Mouse (Mus musculus): ENCODE measurements at regions not wholly inside any gene's neighbourhood (a gene's known extent, or its start where the extent isn't known, plus 50 kb on each side); places are given as distances from the start of the nearest gene placed in this dataset.
A peak's percentile ranks its signal among the peaks of the same experiment; 100 is the strongest.

DNA sequence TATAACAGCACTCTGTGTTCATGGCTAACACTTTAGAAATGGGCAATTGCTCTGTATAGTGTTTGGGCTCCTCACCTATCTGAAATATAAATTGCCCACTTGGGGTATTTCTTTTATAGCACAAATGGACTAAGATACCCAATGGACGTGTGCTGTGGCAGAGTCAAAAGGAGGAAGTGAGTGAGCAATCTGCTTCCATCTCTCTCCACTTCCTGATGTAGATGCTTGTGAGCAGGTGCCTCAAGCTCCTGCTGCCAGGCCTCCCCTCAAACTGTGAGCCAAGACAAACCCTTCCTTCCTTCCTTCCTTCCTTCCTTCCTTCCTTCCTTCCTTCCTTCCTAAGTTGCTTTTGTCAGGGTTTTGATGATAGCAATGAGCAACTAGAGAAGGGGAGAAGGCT lies 99.9 kb upstream of the Irf2bp2 start:
- peaks cover 0 to 4% of the 10 kb centered on the region in 2 experiments; a peak in 1 of 4 replicates for H3K4me1 ChIP-seq (ENCODE audit: control insufficient read depth in 1 of 2, insufficient read depth in 2 of 2, low read length in 2 of 2)
- peak; percentile 29 for DNase-seq (ENCODE audit: low read depth, low spot score)
- no peak overlapping the region for H3K27ac ChIP-seq (ENCODE audit: control insufficient read depth, low read depth, low read length)
- H3K27me3 ChIP-seq (ENCODE audit: control insufficient read depth in 1 of 2, insufficient read depth in 2 of 2, low read length in 2 of 2): no peaks in the 10 kb centered on the region; a peak in 1 of 4 replicates
- no peak overlapping the region for H3K9ac ChIP-seq (ENCODE audit: control insufficient read depth, low read depth, low read length, poor library complexity, severe bottlenecking)
- TF ChIP-seq SIN3A (IDR thresholded peaks at IDR 0.05; ENCODE audit: low read length) (no peak), EP300 (IDR thresholded peaks at IDR 0.05; ENCODE audit: low read depth in 1 of 2, low read length in 2 of 2) (0 out of 4 replicates have a peak, but pooled peaks of 1 of the 2 experiments have one; percentile 6), CHD2 (IDR thresholded peaks at IDR 0.05; ENCODE audit: low read length) (no peak), CTCF (IDR thresholded peaks at IDR 0.05 in 2 of 3, conservative IDR thresholded peaks at IDR 0.05 in 1 of 3; ENCODE audit: control insufficient read depth in 1 of 3, insufficient read depth in 1 of 3, low read depth in 2 of 3, low read length in 3 of 3, poor library complexity in 1 of 3, severe bottlenecking in 1 of 3) (no peak), BHLHE40 (IDR thresholded peaks at IDR 0.05; ENCODE audit: borderline replicate concordance, low read depth, low read length) (no peak), MAFK (IDR thresholded peaks at IDR 0.05; ENCODE audit: borderline replicate concordance, low read depth, low read length) (no peak), MYC (IDR thresholded peaks at IDR 0.05; ENCODE audit: low read depth, low read length) (no peak), GATA1 (IDR thresholded peaks at IDR 0.05; ENCODE audit: low read depth, low read length) (0 out of 2 replicates have a peak, but pooled peaks have one; percentile 7), RCOR1 (IDR thresholded peaks at IDR 0.05; ENCODE audit: low read depth, low read length) (peak; percentile 42), ZC3H11A (IDR thresholded peaks at IDR 0.05; ENCODE audit: low read depth, low read length) (no peak)
- H3K79me2 ChIP-seq (ENCODE audit: control insufficient read depth, insufficient read depth, low read length, poor library complexity): no peaks in the 10 kb centered on the region
- H3K9me3 ChIP-seq (replicated peaks; ENCODE audit: insufficient read depth, low read length): no peaks in the 10 kb centered on the region
- no peak overlapping the region for H3K4me3 ChIP-seq (ENCODE audit: control insufficient read depth in 1 of 2, insufficient read depth in 1 of 2, low read depth in 2 of 2, low read length in 2 of 2)
- H3K36me3 ChIP-seq (ENCODE audit: control insufficient read depth in 1 of 2, insufficient read depth in 2 of 2, low read length in 2 of 2): no peaks in the 10 kb centered on the region

DNA sequence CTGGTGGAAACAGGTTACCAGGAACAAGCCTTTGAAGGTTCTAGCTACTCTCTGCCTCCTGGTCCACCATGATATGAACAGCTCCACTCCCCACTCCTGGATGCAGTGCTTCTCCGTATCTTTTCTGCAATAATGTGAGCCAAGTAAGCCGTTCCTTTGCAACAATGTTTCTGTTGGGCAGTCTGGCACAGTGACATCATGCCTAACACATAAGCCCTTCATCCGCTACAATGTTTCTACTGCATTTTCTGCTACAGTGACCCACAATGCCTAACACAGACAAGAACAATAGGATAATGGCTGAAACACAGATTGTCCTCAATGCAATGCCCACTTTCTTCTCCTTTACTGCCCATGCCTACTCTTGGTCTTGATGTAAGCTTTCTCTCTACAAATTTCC lies 98.9 kb upstream of the Irf2bp2 start:
- DNase-seq (ENCODE audit: low read depth, low spot score): no peak
- peaks cover 0 to 4% of the 10 kb centered on the region in 2 experiments; a peak in 1 of 4 replicates for H3K4me1 ChIP-seq (ENCODE audit: control insufficient read depth in 1 of 2, insufficient read depth in 2 of 2, low read length in 2 of 2)
- no peaks in the 10 kb centered on the region for H3K79me2 ChIP-seq (ENCODE audit: control insufficient read depth, insufficient read depth, low read length, poor library complexity)
- H3K36me3 ChIP-seq (ENCODE audit: control insufficient read depth in 1 of 2, insufficient read depth in 2 of 2, low read length in 2 of 2): no peaks in the 10 kb centered on the region
- no peak overlapping the region for H3K9ac ChIP-seq (ENCODE audit: control insufficient read depth, low read depth, low read length, poor library complexity, severe bottlenecking)
- no peaks in the 10 kb centered on the region; a peak in 1 of 4 replicates for H3K27me3 ChIP-seq (ENCODE audit: control insufficient read depth in 1 of 2, insufficient read depth in 2 of 2, low read length in 2 of 2)
- TF ChIP-seq JUND (IDR thresholded peaks at IDR 0.05; ENCODE audit: low read depth, low read length) (no peak), ZMIZ1 (IDR thresholded peaks at IDR 0.05; ENCODE audit: low read depth, low read length) (no peak), RCOR1 (IDR thresholded peaks at IDR 0.05; ENCODE audit: low read depth, low read length) (no peak), MAZ (IDR thresholded peaks at IDR 0.05; ENCODE audit: low read depth, low read length) (no peak), ZKSCAN1 (IDR thresholded peaks at IDR 0.05; ENCODE audit: low read depth, low read length) (no peak), POLR2AphosphoS5 (IDR thresholded peaks at IDR 0.05; ENCODE audit: borderline replicate concordance, low read depth, low read length) (no peak), GATA1 (IDR thresholded peaks at IDR 0.05; ENCODE audit: low read depth, low read length) (no peak), NELFE (IDR thresholded peaks at IDR 0.05; ENCODE audit: low read depth, low read length) (no peak)
- H3K9me3 ChIP-seq (replicated peaks; ENCODE audit: insufficient read depth, low read length): no peaks in the 10 kb centered on the region
- H3K27ac ChIP-seq (ENCODE audit: control insufficient read depth, low read depth, low read length): no peak overlapping the region
- no peak overlapping the region for H3K4me3 ChIP-seq (ENCODE audit: control insufficient read depth in 1 of 2, insufficient read depth in 1 of 2, low read depth in 2 of 2, low read length in 2 of 2)
